Mouse (Mus musculus) urinary bladder, postnatal 10 days (tissue): ENCODE data around the gene Polr3h.
"Not testable (repeated sequence)": the region's sequence is repeated elsewhere in the genome, so short reads cannot be mapped to it uniquely, and the experiment has no call there.

Experiments used
- DNase-seq: peaks from one replicate; pipeline ENCODE4 v3.0.0; 2022; ENCODE audit warnings: low spot score

The Polr3h gene

GRCm38 (mm10) chr15:81925760-81926445, at the start of gene Polr3h:
TSS of gene Polr3h (minus strand) at chr15:81926240.
- DNase-seq: peak; percentile 72

GRCm38 (mm10) chr15:81975156-81975555, 49.1 kb upstream of the Polr3h start:
- DNase-seq: not testable (repeated sequence)

DNA sequence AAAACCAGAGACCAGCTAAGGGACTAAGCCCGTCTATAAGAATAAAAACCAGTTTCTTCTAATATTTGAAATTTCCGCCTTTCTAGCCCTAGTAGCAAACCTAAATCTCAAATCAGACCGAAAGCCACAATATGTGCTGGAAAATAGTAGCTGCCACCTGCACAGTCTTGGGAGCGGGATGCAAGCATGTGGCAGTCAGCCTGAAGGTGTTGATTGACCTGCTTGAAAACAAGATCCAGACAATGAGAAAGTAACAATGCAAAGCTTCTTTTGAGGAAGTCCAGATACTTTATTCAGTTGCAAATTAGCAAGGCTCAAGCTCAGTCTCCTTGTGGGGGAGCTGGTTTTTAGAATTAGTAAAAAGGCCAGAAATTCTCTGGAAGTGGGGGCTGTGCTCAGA, 44.5 kb upstream of the Polr3h start:
- DNase-seq: not testable (repeated sequence)

DNA sequence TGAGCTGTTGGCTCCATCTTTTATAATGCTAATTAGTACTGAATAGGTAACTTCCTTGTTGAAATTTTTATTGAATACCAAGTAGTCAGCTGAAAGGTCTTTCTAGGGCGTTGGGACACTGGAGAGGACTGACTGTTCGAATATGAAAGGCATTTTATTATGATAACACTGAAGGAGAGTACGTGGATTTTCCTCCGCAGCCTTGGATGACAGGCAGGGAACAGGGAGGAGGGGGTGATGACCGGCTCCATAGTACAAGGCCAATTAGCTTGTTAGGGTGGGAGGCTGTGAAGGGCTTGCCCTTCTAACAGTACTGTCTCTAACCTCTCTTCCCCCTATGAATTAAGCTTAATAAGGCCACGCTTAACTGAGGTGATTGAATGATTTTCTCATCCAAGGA, 43.6 kb upstream of the Polr3h start:
- not testable (repeated sequence) for DNase-seq

GRCm38 (mm10) chr15:81969173-81969572, 43.1 kb upstream of the Polr3h start:
- DNase-seq: no peak

- no peak for DNase-seq
These were observed 42.4 kb upstream of the Polr3h start for GRCm38 (mm10) chr15:81968447-81968846.

DNA sequence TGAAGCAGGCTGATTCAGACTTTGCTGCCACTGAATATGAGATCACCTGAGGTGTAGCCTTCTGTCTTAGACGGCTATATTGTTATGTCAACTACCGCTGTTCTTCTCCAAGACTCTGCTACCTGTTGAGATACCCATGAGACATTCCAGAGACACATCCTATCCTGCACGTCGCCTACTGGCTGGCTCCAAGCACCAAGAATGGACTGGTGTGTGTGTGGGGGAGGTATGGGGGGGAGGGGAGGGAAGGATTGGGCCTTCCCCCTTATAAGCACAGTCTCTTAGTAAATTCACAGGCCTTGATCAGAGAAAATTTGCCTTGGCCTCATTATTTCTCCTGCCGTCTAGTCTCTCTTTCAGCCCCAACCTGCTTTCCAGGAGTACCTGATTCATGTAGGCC, 41.8 kb upstream of the Polr3h start:
- no peak for DNase-seq

DNA sequence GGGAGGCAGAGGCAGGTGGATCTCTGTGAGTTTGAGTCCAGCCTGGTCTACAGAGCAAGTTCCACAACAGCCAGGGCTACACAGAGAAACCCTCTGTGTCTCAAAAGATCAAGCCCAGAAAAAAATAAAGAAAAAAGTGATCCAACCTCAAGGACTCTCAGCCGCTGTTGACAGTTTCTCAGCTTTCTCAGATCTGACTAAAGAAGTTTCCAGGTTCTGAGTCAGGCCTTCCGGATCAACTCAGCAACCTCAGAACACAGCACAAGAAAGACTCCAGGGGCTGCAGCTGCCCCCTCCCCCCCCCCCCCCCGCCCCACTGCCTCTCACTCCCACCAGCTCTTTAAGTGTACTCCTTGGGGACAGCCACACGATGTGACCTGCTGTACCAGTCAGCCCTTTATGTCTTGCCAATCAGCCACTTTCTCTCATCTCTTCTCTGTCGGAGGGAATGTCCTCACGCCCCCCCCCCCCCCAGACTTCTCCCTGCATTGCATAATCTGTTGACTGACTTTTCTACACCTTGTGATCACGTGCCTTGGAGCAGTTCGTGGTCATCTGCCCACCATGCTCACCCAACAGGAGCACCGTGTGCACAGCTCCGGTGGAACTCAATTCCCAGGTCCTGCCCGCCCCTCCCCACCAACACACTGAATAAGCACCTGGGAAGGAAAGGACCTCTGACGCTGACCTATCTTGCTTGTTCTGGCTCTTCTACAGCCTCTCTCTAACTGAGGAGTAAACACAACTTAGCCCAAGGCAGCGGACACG, 40.2 kb upstream of the Polr3h start:
- no peak for DNase-seq

DNA sequence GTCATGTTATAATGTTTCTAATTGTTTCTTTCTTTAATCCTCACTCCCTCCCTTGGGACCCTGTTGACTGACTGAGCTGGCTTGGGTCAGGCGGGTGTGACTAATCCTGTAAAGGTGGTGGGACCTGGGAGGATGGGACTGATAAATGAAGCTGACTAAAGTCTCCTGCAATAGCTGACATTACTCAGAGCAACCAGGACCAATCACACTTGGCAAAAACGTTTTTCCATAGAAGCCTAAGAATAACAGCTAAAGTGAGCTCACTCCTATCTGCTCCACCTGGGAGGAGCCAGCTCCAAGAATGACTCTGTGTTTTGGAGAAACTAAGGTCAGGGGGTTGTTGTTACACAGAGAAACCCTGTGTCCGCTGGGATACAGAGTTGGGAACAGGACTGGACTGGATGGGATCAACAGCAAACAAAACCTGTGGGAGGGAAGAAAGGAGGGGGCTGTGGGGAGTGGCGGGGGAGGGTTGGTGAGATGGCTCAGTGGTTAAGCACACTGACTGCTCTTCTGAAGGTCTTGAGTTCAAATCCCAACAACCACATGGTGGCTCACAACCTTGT, 39.0 kb upstream of the Polr3h start:
- DNase-seq: no peak

- no peak for DNase-seq
These were observed 38.2 kb upstream of the Polr3h start for GRCm38 (mm10) chr15:81964262-81964661.

- no peak for DNase-seq
These were observed 35.0 kb upstream of the Polr3h start for GRCm38 (mm10) chr15:81961078-81961451.

DNA sequence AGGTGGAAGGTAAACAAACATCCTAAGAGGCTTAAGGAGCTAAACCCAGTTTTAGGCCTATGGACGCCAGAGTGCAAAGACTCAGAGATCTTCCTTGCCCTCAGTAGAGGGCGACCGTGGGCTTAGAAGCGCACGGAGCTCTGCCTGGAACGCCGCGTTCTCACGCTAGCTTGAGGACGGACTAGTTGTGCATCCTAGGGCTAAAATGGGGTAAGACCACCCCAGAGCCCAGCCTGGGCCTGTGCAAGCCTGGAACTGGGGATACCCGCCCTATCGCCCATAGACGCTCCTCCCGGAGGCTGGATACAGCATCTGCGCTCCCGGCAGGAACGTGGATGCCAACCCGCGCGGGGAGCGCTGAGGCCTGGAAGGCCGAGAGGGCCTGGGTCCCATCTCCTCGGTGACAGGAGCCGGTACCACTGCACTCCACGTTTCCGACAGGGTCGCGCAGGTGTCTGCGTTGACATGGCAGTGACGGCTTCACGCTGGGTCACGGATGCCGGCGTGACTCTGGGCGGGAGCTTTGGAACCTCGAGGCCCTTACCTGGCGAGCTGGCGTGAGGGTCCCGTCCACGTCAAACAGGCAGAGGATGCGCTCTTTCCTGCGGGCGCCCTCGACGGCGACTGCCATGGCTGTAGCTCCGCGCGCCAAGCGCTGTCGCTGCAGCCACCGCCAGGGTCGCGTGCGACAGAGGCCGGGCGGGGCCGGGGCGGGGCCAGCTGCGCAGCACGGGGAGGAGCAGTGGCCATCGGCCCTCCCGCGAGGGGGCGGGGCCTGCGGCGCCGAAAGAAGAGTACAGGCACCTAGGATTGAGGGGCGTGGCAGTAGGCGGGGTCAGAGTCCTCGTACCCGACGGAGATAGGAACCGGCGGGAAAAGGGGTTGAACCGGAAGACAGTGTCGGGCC, 34.4 kb upstream of the Polr3h start, which contains the start of gene Pmm1:
Gene Pmm1 (minus strand): TSS at position 760 of the 907 bp plus-strand sequence.
- peak; percentile 89 for DNase-seq

GRCm38 (mm10) chr15:81958906-81959305, 32.9 kb upstream of the Polr3h start:
- no peak for DNase-seq

DNA sequence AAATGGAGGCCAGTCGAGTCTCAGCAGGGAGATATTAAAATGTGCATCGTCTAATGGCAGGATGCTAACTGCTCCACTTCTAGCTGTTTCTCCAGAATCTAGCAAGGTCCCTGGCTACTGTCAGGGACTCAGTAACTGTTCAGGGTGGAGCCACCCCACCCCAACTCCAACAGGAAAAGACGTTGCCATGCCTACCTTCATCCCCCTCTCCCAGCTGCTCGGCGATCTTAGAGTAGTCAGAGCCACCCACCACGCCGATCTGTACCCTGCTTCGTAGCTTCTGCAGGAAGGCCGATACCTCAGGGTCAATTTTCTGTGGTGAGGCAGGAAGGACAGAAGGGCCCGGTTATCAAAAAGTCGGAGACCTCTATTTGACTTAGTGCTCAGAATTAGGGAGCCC, 31.6 kb upstream of the Polr3h start:
- no peak for DNase-seq

- DNase-seq: no peak
These were observed 30.4 kb upstream of the Polr3h start for GRCm38 (mm10) chr15:81956457-81956856.

GRCm38 (mm10) chr15:81955414-81955813, 29.4 kb upstream of the Polr3h start:
- no peak for DNase-seq

- no peak for DNase-seq
These were observed 28.7 kb upstream of the Polr3h start for GRCm38 (mm10) chr15:81954716-81955115.

DNA sequence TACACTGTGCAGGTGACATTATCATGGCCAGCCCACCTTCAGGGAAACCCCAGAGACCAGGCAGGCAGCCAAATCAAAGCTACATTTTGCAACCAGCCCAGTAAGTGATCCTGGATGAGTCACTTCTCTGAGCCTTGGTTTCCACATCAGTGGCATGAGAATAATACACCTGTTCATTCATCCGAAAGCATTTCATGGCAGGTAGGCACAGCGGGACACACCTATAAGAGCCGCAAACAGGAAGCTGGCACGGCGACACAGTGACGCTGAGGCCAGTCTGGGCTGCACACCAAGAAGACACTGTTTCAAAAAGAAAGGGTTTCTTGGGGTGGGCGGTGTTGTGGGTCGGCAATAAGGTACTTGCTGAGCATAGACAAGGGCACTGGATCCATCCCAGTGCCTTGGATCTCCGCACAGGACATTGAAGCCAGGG, 28.1 kb upstream of the Polr3h start:
- DNase-seq: no peak

- DNase-seq: no peak
These were observed 26.3 kb upstream of the Polr3h start for GRCm38 (mm10) chr15:81952310-81952709.

DNA sequence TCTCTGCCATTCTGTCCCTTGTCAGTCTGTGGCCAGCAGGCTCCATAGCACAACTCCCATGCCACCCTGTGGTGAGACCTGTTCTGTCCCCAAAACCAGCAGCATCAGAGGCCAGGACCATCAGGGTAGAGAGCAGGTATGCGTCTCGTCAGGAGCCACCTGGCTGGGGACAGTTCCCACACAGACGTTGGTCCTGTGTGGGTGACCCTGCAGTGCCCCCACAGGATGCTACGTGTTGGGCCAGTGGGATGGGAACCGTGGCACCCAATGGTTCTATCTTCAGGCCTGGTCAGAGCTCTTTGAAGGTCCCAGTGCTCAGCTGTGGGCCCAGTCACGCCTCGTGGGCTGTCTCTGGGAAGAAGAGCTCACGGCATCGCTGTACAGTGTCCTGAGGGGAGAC, 25.1 kb upstream of the Polr3h start:
- DNase-seq: no peak

- no peak for DNase-seq
These were observed 24.7 kb upstream of the Polr3h start for GRCm38 (mm10) chr15:81950716-81951115.
